ENCODE assay signal across 15 mouse cellular contexts in genomic region chr12:83427601-83428000, GRCm38 (mm10). TPM values are rescaled to one million over a fixed set of nuclear protein-coding genes. Genes with fewer than 3 reads are reported as not detected.
DNase-seq lines count a peak whose midpoint lies in the region; ATAC-seq and TF ChIP-seq lines count a peak whose summit lies in the region.
"Had no signal": no experiment of that assay in that cellular context is flagged by ENCODE, and none has a peak within 500 bp of the region (broad histone marks: within the 10 kb centered on the region; RNA-seq: fewer than 3 reads in every experiment).

No protein-coding gene starts in this region.

- H3K4me3 ChIP-seq in kidney, embryonic 16.5 days (ENCODE audit: low read length), result no peak overlapping the region
- H3K4me3 ChIP-seq in liver, embryonic 14.5 days (ENCODE audit: insufficient read depth in 1 of 2, low read depth in 2 of 2, low read length in 2 of 2), result no peak overlapping the region
- H3K4me3 ChIP-seq: forebrain, embryonic 13.5 days; stomach, embryonic 15.5 days had no signal

- DNase-seq in kidney, postnatal 10 days, result no peak
- peak; percentile 65 for DNase-seq in MEL-GATA-1-ER (ENCODE audit: extremely low read depth, low read depth)
- peak; percentile 58 for DNase-seq in c-Kit-positive CD71-positive TER-119-positive erythroid progenitor cells, embryonic 14.5 days (ENCODE audit: low spot score)
- peak; percentile 47 to 66 (median 62) for DNase-seq in liver, embryonic 14.5 days (ENCODE audit: low read depth in 3 of 3, low spot score in 3 of 3)
- DNase-seq in cerebellum, adult 9-11 months, result no peak
- DNase-seq: adrenal gland, postnatal 36 days; cerebellum, adult 18-20 months; thymus, postnatal 4 days had no signal

- no peak overlapping the region for H3K9ac ChIP-seq in kidney, embryonic 16.5 days (replicated peaks; ENCODE audit: low read length)
- peak overlapping the region; percentile 40 for H3K9ac ChIP-seq in liver, embryonic 14.5 days (replicated peaks)
- H3K9ac ChIP-seq: forebrain, embryonic 13.5 days; stomach, embryonic 15.5 days had no signal

- TF ChIP-seq EP300 in liver, embryonic 14.5 days (IDR thresholded peaks at IDR 0.05; ENCODE audit: low read depth), result peak; percentile 78

- H3K36me3 ChIP-seq in kidney, embryonic 16.5 days (ENCODE audit: insufficient read depth, low read length), result no peaks in the 10 kb centered on the region
- no peaks in the 10 kb centered on the region for H3K36me3 ChIP-seq in liver, embryonic 14.5 days (replicated peaks; ENCODE audit: control insufficient read depth, insufficient read depth, low read depth)
- H3K36me3 ChIP-seq: stomach, embryonic 15.5 days had no signal

- 19% methylated on average over 4 of the region's 4 CpGs for WGBS in kidney, embryonic 16.5 days
- WGBS in liver, embryonic 14.5 days (ENCODE audit: insufficient replicate concordance), result 4% methylated on average over 4 of the region's 4 CpGs

- no peak overlapping the region for H3K27ac ChIP-seq in kidney, embryonic 16.5 days (ENCODE audit: low read length)
- H3K27ac ChIP-seq in liver, embryonic 14.5 days, result peak overlapping the region; percentile 50
- H3K27ac ChIP-seq: forebrain, embryonic 13.5 days; macrophage; stomach, embryonic 15.5 days had no signal

- ATAC-seq in kidney, embryonic 16.5 days (ENCODE audit: low FRiP score, low TSS enrichment), result 0 out of 2 replicates have a peak, but pooled peaks have one; percentile 23
- peak; percentile 80 for ATAC-seq in liver, embryonic 14.5 days (ENCODE audit: insufficient read depth)
- ATAC-seq in CD4-positive, CD25-positive, alpha-beta regulatory T cell, adult 4 months, result no peak
- ATAC-seq: forebrain, embryonic 13.5 days; intestine, embryonic 16.5 days had no signal

- no peaks in the 10 kb centered on the region for H3K27me3 ChIP-seq in kidney, embryonic 16.5 days (ENCODE audit: insufficient read depth, low read length)
- H3K27me3 ChIP-seq in liver, embryonic 14.5 days (ENCODE audit: control insufficient read depth, insufficient read depth, low read length), result no peaks in the 10 kb centered on the region
- H3K27me3 ChIP-seq: CH12.LX; forebrain, embryonic 13.5 days; stomach, embryonic 15.5 days had no signal

- peaks cover 17% of the 10 kb centered on the region for H3K4me1 ChIP-seq in kidney, embryonic 16.5 days (ENCODE audit: insufficient read depth, low read length)
- peaks cover 31 to 53% of the 10 kb centered on the region in 2 experiments for H3K4me1 ChIP-seq in liver, embryonic 14.5 days (replicated peaks; ENCODE audit: control insufficient read depth in 2 of 2, insufficient read depth in 2 of 2, low read length in 1 of 2)
- H3K4me1 ChIP-seq: forebrain, embryonic 13.5 days had no signal

- no peaks in the 10 kb centered on the region for H3K9me3 ChIP-seq in kidney, embryonic 16.5 days (ENCODE audit: low read length)
- H3K9me3 ChIP-seq in liver, embryonic 14.5 days (ENCODE audit: control insufficient read depth, low read length), result no peaks in the 10 kb centered on the region
- H3K9me3 ChIP-seq: forebrain, embryonic 13.5 days; stomach, embryonic 15.5 days had no signal

- H3K4me2 ChIP-seq in kidney, embryonic 16.5 days (replicated peaks; ENCODE audit: low read depth, low read length), result 0 out of 2 replicates have a peak overlapping the region, but pooled peaks have one; percentile 5
- peak overlapping the region; percentile 48 for H3K4me2 ChIP-seq in liver, embryonic 14.5 days (ENCODE audit: low read depth)
- H3K4me2 ChIP-seq: forebrain, embryonic 13.5 days; stomach, embryonic 15.5 days had no signal

- TF ChIP-seq CTCF in liver, embryonic 14.5 days (IDR thresholded peaks at IDR 0.05; ENCODE audit: low read depth), result no peak

RNA-seq across cellular contexts. Expression of gene Dpf3, which starts 59.9 kb away (rescaled TPM):
- 12.2 and 14.3 TPM in 2 replicates for polyA plus RNA-seq in kidney, embryonic 16.5 days (2015; fragmentation: Nextera tagmentation; extraction: Ambion mirVana)
- 2.2 and 3.7 TPM in 2 replicates for polyA plus RNA-seq in liver, embryonic 14.5 days (2012; rRNA removed)
- 4.1 and 4.8 TPM in 2 replicates for polyA plus RNA-seq in liver, embryonic 14.5 days (2014; fragmentation: Nextera tagmentation; extraction: Ambion mirVana)
- under 1 TPM in 1 of 2 experiments, not detected in 1; 0.58 TPM for polyA plus RNA-seq in CD4-positive, CD25-positive, alpha-beta regulatory T cell, adult 4 months (2017; shearing (Covaris generic))
- polyA plus RNA-seq: macrophage had no signal

Comparison
In these comparisons a context has a peak if more than half of its experiments do, and no peak if none do; other contexts are left out.
1. DNase-seq: peak in MEL-GATA-1-ER (single experiment), c-Kit-positive CD71-positive TER-119-positive erythroid progenitor cells, embryonic 14.5 days (single experiment) and liver, embryonic 14.5 days (3 of 3); none in kidney, postnatal 10 days (single experiment) and cerebellum, adult 9-11 months (single experiment).